Mouse (Mus musculus) limb, embryonic 11.5 days (tissue): Measurements from ENCODE around the gene Rpsa. TPM values are rescaled to one million over a fixed set of nuclear protein-coding genes. Genes with fewer than 3 reads are reported as not detected.
A peak's percentile ranks its signal among the peaks of the same experiment; 100 is the strongest.

Source experiments
- ATAC-seq: fragments of 200-750 bp; cut with Nextera tagmentation; 2 replicates; pipeline ENCODE4 v1.8.0; 2017; ENCODE audit warnings: low read depth; ENCODE audit not compliant: insufficient number of reproducible peaks, low FRiP score, low TSS enrichment
- DNase-seq: peaks from one replicate; pipeline ENCODE4 v3.0.0-alpha.2; 2015; ENCODE audit warnings: low spot score
- H3K27ac ChIP-seq: fragments of 300-500 bp; sonication (generic); replicated peaks from 2 replicates; pipeline ENCODE4 v1.5.1; 2014; ENCODE audit warnings: low read depth, mild to moderate bottlenecking, low read length
- H3K27me3 ChIP-seq: fragments of 300-500 bp; sonication (generic); 2 replicates; pipeline ENCODE4 v1.6.1; 2014; ENCODE audit warnings: mild to moderate bottlenecking, low read length, mixed read lengths; ENCODE audit not compliant: control insufficient read depth, insufficient read depth
- H3K36me3 ChIP-seq: fragments of 300-500 bp; sonication (generic); 2 replicates; pipeline ENCODE4 v1.6.1; 2014; ENCODE audit warnings: mild to moderate bottlenecking, low read length, moderate library complexity, mixed read lengths; ENCODE audit not compliant: control insufficient read depth, insufficient read depth
- H3K4me1 ChIP-seq: fragments of 300-500 bp; sonication (generic); 2 replicates; pipeline ENCODE4 v1.6.1; 2014; ENCODE audit warnings: low read length, mixed read lengths; ENCODE audit not compliant: control insufficient read depth, insufficient read depth
- H3K4me2 ChIP-seq: fragments of 300-500 bp; sonication (generic); 2 replicates; pipeline ENCODE4 v1.6.1; 2014; ENCODE audit warnings: low read depth, mild to moderate bottlenecking, moderate library complexity; ENCODE audit not compliant: severe bottlenecking
- H3K4me3 ChIP-seq: fragments of 300-500 bp; sonication (generic); 2 replicates; pipeline ENCODE4 v1.5.1; 2014; ENCODE audit warnings: low read depth, low read length
- H3K9ac ChIP-seq: fragments of 300-500 bp; sonication (generic); 2 replicates; pipeline ENCODE4 v1.6.1; 2014; ENCODE audit warnings: mild to moderate bottlenecking, low read length
- H3K9me3 ChIP-seq: fragments of 300-500 bp; sonication (generic); 2 replicates; pipeline ENCODE4 v1.6.1; 2016; ENCODE audit warnings: low read length; ENCODE audit not compliant: control insufficient read depth
- WGBS: fragments of 180-500 bp; shearing (Covaris S2); extraction: QIAGEN DNeasy Blood & Tissue Kit; methylation state at CpG from one replicate; pipeline ENCODE4 v1.1.7; 2014; 5-methylcytosine and 5-hydroxymethylcytosine counted together
- polyA plus RNA-seq: library from polyadenylated mRNA; unstranded; fragments of >200 nt; fragmentation: Nextera tagmentation; extraction: Ambion mirVana; gene quantifications from 2 replicates; pipeline ENCODE4 v1.2.1, GENCODE M21; 2014

Gene Rpsa
- polyA plus RNA-seq, 1 experiment from 2014 or later, result 1,665 TPM

- no peak overlapping the region for H3K27ac ChIP-seq
- DNase-seq, result no peak
These were observed 11.3 kb upstream of the Rpsa start for GRCm38 (mm10) chr9:120116184-120116624.

DNA sequence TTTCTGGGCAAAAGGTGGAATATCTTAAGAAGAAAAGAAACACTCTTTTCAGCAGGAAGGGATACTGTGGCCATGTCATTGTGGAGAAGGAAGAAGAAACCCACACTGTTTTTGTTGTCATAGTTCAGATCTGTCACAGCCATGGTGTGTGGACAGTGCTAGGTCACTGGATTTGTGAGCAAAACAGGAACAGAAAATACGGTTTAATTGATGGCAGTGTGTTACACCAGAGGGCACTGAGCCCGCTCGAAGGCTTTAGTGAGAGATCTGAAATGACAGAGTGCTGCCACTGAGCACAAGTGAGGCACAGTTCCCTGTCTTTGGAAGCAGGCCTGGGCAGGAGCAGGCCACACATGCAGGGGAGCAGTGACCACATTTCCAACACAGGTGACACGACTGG, 9.3 kb upstream of the Rpsa start:
- no peak overlapping the region for H3K4me2 ChIP-seq
- peaks cover 12% of the 10 kb centered on the region for H3K36me3 ChIP-seq
- WGBS, result 86% methylated on average over 4 of the region's 4 CpGs
- no peak overlapping the region for H3K27ac ChIP-seq
- ATAC-seq (no peak), DNase-seq (no peak)
- no peaks in the 10 kb centered on the region for H3K4me1 ChIP-seq
- H3K27me3 ChIP-seq, result no peaks in the 10 kb centered on the region
- H3K9me3 ChIP-seq, result no peaks in the 10 kb centered on the region
- H3K9ac ChIP-seq, result no peak overlapping the region
- H3K4me3 ChIP-seq, result no peak overlapping the region

More at GRCm38 (mm10) chr9:120116184-120116624, 11.3 kb upstream of the Rpsa start:
- WGBS, result 87% methylated on average over 8 of the region's 8 CpGs
- no peaks in the 10 kb centered on the region for H3K9me3 ChIP-seq
- no peak overlapping the region for H3K4me2 ChIP-seq
- no peak overlapping the region for H3K9ac ChIP-seq
- no peaks in the 10 kb centered on the region for H3K27me3 ChIP-seq
- H3K4me3 ChIP-seq, result no peak overlapping the region
- ATAC-seq, result no peak
- peaks cover 9% of the 10 kb centered on the region for H3K36me3 ChIP-seq
- no peaks in the 10 kb centered on the region for H3K4me1 ChIP-seq

DNA sequence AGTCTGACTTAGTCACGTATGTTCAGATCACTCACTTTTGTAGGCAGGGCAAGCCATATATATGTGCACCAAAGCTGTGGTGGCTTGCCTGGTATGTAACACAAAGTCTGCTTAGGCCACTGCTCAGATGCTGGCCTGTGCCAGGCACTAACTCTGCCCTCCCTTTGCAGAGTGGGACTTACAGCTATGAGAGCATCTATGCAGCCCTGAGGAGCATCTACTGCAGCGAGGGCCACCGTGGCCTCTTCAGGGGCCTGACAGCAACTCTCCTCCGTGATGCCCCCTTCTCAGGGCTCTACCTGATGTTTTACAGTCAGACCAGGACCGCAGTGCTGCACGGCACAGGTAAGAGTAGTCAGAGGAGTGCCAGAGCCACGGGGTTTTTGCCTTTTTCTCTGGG, 7.0 kb upstream of the Rpsa start:
- Histone ChIP-seq H3K27ac (no peak overlapping the region), H3K4me2 (no peak overlapping the region), H3K27me3 (no peaks in the 10 kb centered on the region), H3K9ac (no peak overlapping the region), H3K36me3 (peaks cover 17% of the 10 kb centered on the region), H3K9me3 (no peaks in the 10 kb centered on the region), H3K4me3 (no peak overlapping the region), H3K4me1 (no peaks in the 10 kb centered on the region)
- DNase-seq, result no peak
- WGBS, result 89% methylated on average over 7 of the region's 7 CpGs
- ATAC-seq, result no peak

DNA sequence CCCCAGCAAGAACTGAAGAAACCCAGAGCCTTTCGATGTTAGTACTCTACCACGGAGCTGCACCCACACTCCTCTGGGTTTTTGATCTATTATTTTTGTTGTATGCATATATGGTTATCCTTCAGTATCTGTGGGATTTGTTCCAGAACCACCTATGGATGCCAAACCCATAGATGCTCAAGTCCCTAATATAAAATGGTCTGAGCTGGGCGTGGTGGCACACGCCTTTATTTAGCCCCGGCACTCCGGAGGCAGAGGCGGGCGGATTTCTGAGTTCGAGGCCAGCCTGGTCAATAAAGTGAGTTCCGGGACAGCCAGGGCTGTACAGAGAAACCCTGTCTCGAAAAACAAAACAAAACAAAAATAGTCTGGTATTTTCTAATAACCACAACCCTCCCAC, 621 bp upstream of the Rpsa start:
- Histone ChIP-seq H3K9ac (0 out of 2 replicates have a peak overlapping the region, but pooled peaks have one; percentile 40), H3K4me2 (peak overlapping the region; percentile 39; the same call in 1 of the 2 replicates), H3K27me3 (no peaks in the 10 kb centered on the region), H3K36me3 (peaks cover 34% of the 10 kb centered on the region), H3K27ac (peak overlapping the region; percentile 59; the same call in 1 of the 2 replicates), H3K4me3 (peak overlapping the region; percentile 99), H3K4me1 (peaks cover 12% of the 10 kb centered on the region), H3K9me3 (no peaks in the 10 kb centered on the region)
- no peak; the same call in 1 of the 2 replicates for ATAC-seq
- 65% methylated on average over 11 of the region's 11 CpGs for WGBS
- no peak for DNase-seq

DNA sequence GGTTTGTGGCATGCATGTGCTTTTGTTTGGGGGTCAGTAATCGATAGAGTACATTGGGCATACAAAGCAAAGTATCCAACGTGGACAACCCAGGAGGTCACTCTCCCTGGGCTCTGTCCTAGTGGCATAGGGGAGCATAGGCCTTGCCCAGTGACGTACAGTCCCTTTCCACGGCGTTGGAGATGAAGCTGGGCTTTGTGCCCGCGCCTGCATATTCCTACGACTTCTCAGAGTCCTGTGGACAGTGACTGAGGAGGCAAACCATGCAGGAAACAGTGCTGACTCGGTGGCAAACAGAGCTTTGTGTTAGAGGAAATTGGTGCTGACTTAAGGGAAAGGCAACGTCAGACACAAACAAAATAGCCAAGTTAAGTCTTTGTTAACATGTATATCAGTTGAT, 1.8 kb downstream of the Rpsa start:
- Histone ChIP-seq H3K27me3 (no peaks in the 10 kb centered on the region), H3K4me1 (peaks cover 12% of the 10 kb centered on the region), H3K9ac (peak overlapping the region; percentile 53), H3K9me3 (no peaks in the 10 kb centered on the region), H3K4me3 (peak overlapping the region; percentile 99), H3K36me3 (peaks cover 31% of the 10 kb centered on the region), H3K27ac (no peak overlapping the region), H3K4me2 (peak overlapping the region; percentile 86)
- no peak for DNase-seq
- no peak for ATAC-seq
- WGBS, result 81% methylated on average over 10 of the region's 10 CpGs

GRCm38 (mm10) chr9:120131784-120132288, 4.3 kb downstream of the Rpsa start:
- DNase-seq, result no peak
- 90% methylated on average over 3 of the region's 3 CpGs for WGBS

DNA sequence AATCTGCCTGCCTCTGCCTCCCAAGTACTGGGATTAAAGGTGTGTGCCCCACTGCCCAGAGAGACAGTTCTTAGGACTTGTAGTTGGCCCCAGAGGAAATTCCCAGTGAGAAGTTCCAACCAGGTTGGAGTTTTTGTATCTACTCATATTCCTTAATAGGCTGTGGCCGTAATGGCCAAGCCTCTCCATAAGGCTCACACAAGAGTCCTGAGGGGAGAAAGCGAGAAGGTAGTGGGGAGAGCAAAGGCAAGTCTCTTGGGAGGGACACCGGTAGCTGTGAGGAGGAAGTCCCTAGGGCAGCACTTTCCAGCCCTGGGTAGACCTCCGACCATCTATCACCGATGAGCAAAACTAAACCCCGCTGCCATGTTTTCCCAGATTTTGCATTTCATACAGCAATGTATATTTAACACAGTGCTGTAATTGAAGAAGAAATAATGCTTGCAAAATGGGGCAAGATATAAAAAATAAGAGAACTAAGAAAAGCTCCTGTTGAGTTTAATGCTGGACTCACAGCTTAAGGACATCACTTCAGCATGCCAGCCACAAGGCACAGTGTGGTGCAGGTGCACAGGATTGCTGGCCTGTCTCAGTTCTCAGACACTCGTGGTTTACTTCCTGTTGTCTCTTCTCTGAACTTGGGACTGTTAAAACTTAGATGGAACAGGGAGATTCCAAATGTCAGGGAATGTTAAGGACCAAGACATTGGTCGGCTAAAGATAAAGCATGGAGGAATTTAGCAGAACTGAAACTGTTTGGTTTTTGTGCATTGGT, 5.7 kb downstream of the Rpsa start:
- Histone ChIP-seq H3K4me2 (no peak overlapping the region), H3K9me3 (no peaks in the 10 kb centered on the region), H3K4me3 (no peak overlapping the region), H3K9ac (no peak overlapping the region), H3K27me3 (no peaks in the 10 kb centered on the region), H3K4me1 (peaks cover 9% of the 10 kb centered on the region), H3K36me3 (peaks cover 31% of the 10 kb centered on the region), H3K27ac (no peak overlapping the region)
- 40% methylated on average over 8 of the region's 8 CpGs for WGBS
- no peak for ATAC-seq
- peak; percentile 34 for DNase-seq

More at GRCm38 (mm10) chr9:120131784-120132288, 4.3 kb downstream of the Rpsa start:
- H3K27ac ChIP-seq, result no peak overlapping the region
- no peak overlapping the region for H3K4me3 ChIP-seq
- peaks cover 31% of the 10 kb centered on the region for H3K36me3 ChIP-seq
- no peaks in the 10 kb centered on the region for H3K27me3 ChIP-seq
- no peak for ATAC-seq
- H3K4me2 ChIP-seq, result no peak overlapping the region
- peaks cover 10% of the 10 kb centered on the region for H3K4me1 ChIP-seq
- no peaks in the 10 kb centered on the region for H3K9me3 ChIP-seq
- no peak overlapping the region for H3K9ac ChIP-seq

DNA sequence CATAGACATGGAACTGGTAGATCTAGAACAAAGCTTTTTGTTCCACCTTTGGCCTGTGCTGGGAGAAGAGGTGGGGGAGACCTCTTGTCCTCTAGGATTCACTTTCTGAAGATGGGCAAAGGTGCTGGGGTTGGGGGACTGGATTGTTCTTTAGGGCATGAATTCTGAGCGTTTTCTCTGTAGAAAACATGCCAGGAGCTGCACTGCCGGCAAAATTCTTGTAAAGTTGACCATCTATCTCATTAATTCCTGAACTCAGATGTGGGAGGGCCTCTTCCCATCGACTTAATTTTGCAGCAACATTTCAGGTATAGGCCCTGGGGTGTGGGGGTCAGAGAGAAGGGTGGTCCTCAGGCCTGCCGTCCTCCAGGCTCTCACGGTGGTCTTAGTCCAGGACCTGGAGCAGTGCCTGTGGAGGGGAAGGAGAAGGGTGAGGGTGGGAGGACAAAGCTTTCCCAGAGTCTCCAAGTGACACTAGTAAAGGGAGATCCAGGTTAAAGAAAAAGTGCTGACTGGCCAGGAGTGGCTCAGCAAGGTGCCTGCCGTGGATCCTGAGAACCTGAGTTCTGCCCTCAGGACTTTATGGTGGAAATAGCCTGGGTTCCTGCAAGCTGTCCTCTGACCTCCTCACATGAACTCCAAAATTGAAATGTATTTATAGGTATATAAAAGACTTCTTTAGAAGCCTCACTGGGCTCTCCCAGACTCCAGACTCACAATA, 6.4 kb downstream of the Rpsa start:
- Histone ChIP-seq H3K36me3 (peaks cover 28% of the 10 kb centered on the region), H3K27ac (no peak overlapping the region), H3K27me3 (no peaks in the 10 kb centered on the region), H3K4me2 (no peak overlapping the region), H3K9me3 (no peaks in the 10 kb centered on the region), H3K4me1 (peaks cover 4% of the 10 kb centered on the region), H3K4me3 (no peak overlapping the region), H3K9ac (no peak overlapping the region)
- no peak for DNase-seq
- ATAC-seq, result no peak
- WGBS, result 47% methylated on average over 6 of the region's 6 CpGs
